Mouse (Mus musculus): ENCODE measurements around the gene Ddx49. TPM values are rescaled to one million over a fixed set of nuclear protein-coding genes. Genes with fewer than 3 reads are reported as not detected.

Ddx49 gene
- 22.8 TPM for polyA plus RNA-seq (2014; fragmentation: Illumina TruSeq; extraction: RNeasy Lipid Tissue Mini Kit (QIAGEN cat#74804); ENCODE audit: low read depth, low replicate concordance)

GRCm38 (mm10) chr8:70302358-70302890, at the start of gene Ddx49, which contains the start of gene Cope:
Gene Ddx49, minus strand, starts transcription at chr8:70302489.
Gene Cope, plus strand, starts transcription at chr8:70302518.

GRCm38 (mm10) chr8:70329124-70329834, 27.0 kb upstream of the Ddx49 start, which contains the start of gene Gdf1:
Gene Gdf1, plus strand, starts transcription at chr8:70329817.

GRCm38 (mm10) chr8:70315624-70316510, 13.6 kb upstream of the Ddx49 start, which contains the start of gene Cers1:
Gene Cers1, plus strand, starts transcription at chr8:70315775.

GRCm38 (mm10) chr8:70282603-70283135, 19.6 kb downstream of the Ddx49 start, which contains the start of gene Homer3:
Gene Homer3, plus strand, starts transcription at chr8:70282827.

Other genes with a start within 250 kb of the Ddx49 start
- 1.7 TPM for gene Tm6sf2, start 229.6 kb downstream of the Ddx49 start, polyA plus RNA-seq (2014; fragmentation: Illumina TruSeq; extraction: RNeasy Lipid Tissue Mini Kit (QIAGEN cat#74804); ENCODE audit: low read depth, low replicate concordance)
- gene Hapln4, start 219.0 kb downstream of the Ddx49 start, polyA plus RNA-seq (2014; fragmentation: Illumina TruSeq; extraction: RNeasy Lipid Tissue Mini Kit (QIAGEN cat#74804); ENCODE audit: low read depth, low replicate concordance): not detected
- not detected for gene Ncan, start 181.6 kb downstream of the Ddx49 start, polyA plus RNA-seq (2014; fragmentation: Illumina TruSeq; extraction: RNeasy Lipid Tissue Mini Kit (QIAGEN cat#74804); ENCODE audit: low read depth, low replicate concordance)
- gene Nr2c2ap, start 171.2 kb downstream of the Ddx49 start, polyA plus RNA-seq (2014; fragmentation: Illumina TruSeq; extraction: RNeasy Lipid Tissue Mini Kit (QIAGEN cat#74804); ENCODE audit: low read depth, low replicate concordance): 9.2 TPM
- gene Rfxank, start 163.3 kb downstream of the Ddx49 start, polyA plus RNA-seq (2014; fragmentation: Illumina TruSeq; extraction: RNeasy Lipid Tissue Mini Kit (QIAGEN cat#74804); ENCODE audit: low read depth, low replicate concordance): 25.8 TPM
- 32.6 TPM for gene Borcs8, start 163.0 kb downstream of the Ddx49 start, polyA plus RNA-seq (2014; fragmentation: Illumina TruSeq; extraction: RNeasy Lipid Tissue Mini Kit (QIAGEN cat#74804); ENCODE audit: low read depth, low replicate concordance)
- not detected for gene Mef2b, start 162.8 kb downstream of the Ddx49 start, polyA plus RNA-seq (2014; fragmentation: Illumina TruSeq; extraction: RNeasy Lipid Tissue Mini Kit (QIAGEN cat#74804); ENCODE audit: low read depth, low replicate concordance)
- 82.1 TPM for gene Tmem161a, start 130.1 kb downstream of the Ddx49 start, polyA plus RNA-seq (2014; fragmentation: Illumina TruSeq; extraction: RNeasy Lipid Tissue Mini Kit (QIAGEN cat#74804); ENCODE audit: low read depth, low replicate concordance)
- gene Slc25a42, start 90.2 kb downstream of the Ddx49 start, polyA plus RNA-seq (2014; fragmentation: Illumina TruSeq; extraction: RNeasy Lipid Tissue Mini Kit (QIAGEN cat#74804); ENCODE audit: low read depth, low replicate concordance): 59.6 TPM
- 26.3 TPM for gene Sugp2, start 68.3 kb downstream of the Ddx49 start, polyA plus RNA-seq (2014; fragmentation: Illumina TruSeq; extraction: RNeasy Lipid Tissue Mini Kit (QIAGEN cat#74804); ENCODE audit: low read depth, low replicate concordance)
- gene Armc6, start 68.0 kb downstream of the Ddx49 start, polyA plus RNA-seq (2014; fragmentation: Illumina TruSeq; extraction: RNeasy Lipid Tissue Mini Kit (QIAGEN cat#74804); ENCODE audit: low read depth, low replicate concordance): 8.0 TPM
- 7.0 TPM for gene Homer3, start 19.7 kb downstream of the Ddx49 start, polyA plus RNA-seq (2014; fragmentation: Illumina TruSeq; extraction: RNeasy Lipid Tissue Mini Kit (QIAGEN cat#74804); ENCODE audit: low read depth, low replicate concordance)
- 126 TPM for gene Cope, start within 50 bp of the Ddx49 start, polyA plus RNA-seq (2014; fragmentation: Illumina TruSeq; extraction: RNeasy Lipid Tissue Mini Kit (QIAGEN cat#74804); ENCODE audit: low read depth, low replicate concordance)
- 0.68 TPM for gene Cers1, start 13.3 kb upstream of the Ddx49 start, polyA plus RNA-seq (2014; fragmentation: Illumina TruSeq; extraction: RNeasy Lipid Tissue Mini Kit (QIAGEN cat#74804); ENCODE audit: low read depth, low replicate concordance)
- not detected for gene Gdf1, start 27.3 kb upstream of the Ddx49 start, polyA plus RNA-seq (2014; fragmentation: Illumina TruSeq; extraction: RNeasy Lipid Tissue Mini Kit (QIAGEN cat#74804); ENCODE audit: low read depth, low replicate concordance)
- 27.5 TPM for gene Upf1, start 50.8 kb upstream of the Ddx49 start, polyA plus RNA-seq (2014; fragmentation: Illumina TruSeq; extraction: RNeasy Lipid Tissue Mini Kit (QIAGEN cat#74804); ENCODE audit: low read depth, low replicate concordance)
- gene Comp, start 71.1 kb upstream of the Ddx49 start, polyA plus RNA-seq (2014; fragmentation: Illumina TruSeq; extraction: RNeasy Lipid Tissue Mini Kit (QIAGEN cat#74804); ENCODE audit: low read depth, low replicate concordance): 11.6 TPM
- gene Crtc1, start 137.1 kb upstream of the Ddx49 start, polyA plus RNA-seq (2014; fragmentation: Illumina TruSeq; extraction: RNeasy Lipid Tissue Mini Kit (QIAGEN cat#74804); ENCODE audit: low read depth, low replicate concordance): 7.9 TPM
- 9.1 TPM for gene Klhl26, start 174.5 kb upstream of the Ddx49 start, polyA plus RNA-seq (2014; fragmentation: Illumina TruSeq; extraction: RNeasy Lipid Tissue Mini Kit (QIAGEN cat#74804); ENCODE audit: low read depth, low replicate concordance)
- gene Tmem59l, start 184.9 kb upstream of the Ddx49 start, polyA plus RNA-seq (2014; fragmentation: Illumina TruSeq; extraction: RNeasy Lipid Tissue Mini Kit (QIAGEN cat#74804); ENCODE audit: low read depth, low replicate concordance): not detected
- 0.63 TPM for gene Crlf1, start 190.7 kb upstream of the Ddx49 start, polyA plus RNA-seq (2014; fragmentation: Illumina TruSeq; extraction: RNeasy Lipid Tissue Mini Kit (QIAGEN cat#74804); ENCODE audit: low read depth, low replicate concordance)
- 105 TPM for gene Rex1bd, start 204.3 kb upstream of the Ddx49 start, polyA plus RNA-seq (2014; fragmentation: Illumina TruSeq; extraction: RNeasy Lipid Tissue Mini Kit (QIAGEN cat#74804); ENCODE audit: low read depth, low replicate concordance)
- 1,940 TPM for gene Uba52, start 208.3 kb upstream of the Ddx49 start, polyA plus RNA-seq (2014; fragmentation: Illumina TruSeq; extraction: RNeasy Lipid Tissue Mini Kit (QIAGEN cat#74804); ENCODE audit: low read depth, low replicate concordance)
- gene Fkbp8, start 225.2 kb upstream of the Ddx49 start, polyA plus RNA-seq (2014; fragmentation: Illumina TruSeq; extraction: RNeasy Lipid Tissue Mini Kit (QIAGEN cat#74804); ENCODE audit: low read depth, low replicate concordance): 152 TPM
- gene Kxd1, start 225.5 kb upstream of the Ddx49 start, polyA plus RNA-seq (2014; fragmentation: Illumina TruSeq; extraction: RNeasy Lipid Tissue Mini Kit (QIAGEN cat#74804); ENCODE audit: low read depth, low replicate concordance): 118 TPM
- 11.8 TPM for gene Ell, start 237.0 kb upstream of the Ddx49 start, polyA plus RNA-seq (2014; fragmentation: Illumina TruSeq; extraction: RNeasy Lipid Tissue Mini Kit (QIAGEN cat#74804); ENCODE audit: low read depth, low replicate concordance)